In genomic region chr11:77606835-77607537, GRCm38 (mm10) we compare ENCODE assay signal across 8 mouse cellular contexts. TPM values are rescaled to one million over a fixed set of nuclear protein-coding genes. Genes with fewer than 3 reads are reported as not detected.
DNase-seq lines count a peak whose midpoint lies in the region; ATAC-seq and TF ChIP-seq lines count a peak whose summit lies in the region.

No protein-coding gene starts in this region.

- WGBS in intestine, postnatal 0 days: 0% methylated on average over 33 of the region's 48 CpGs
- 1% methylated on average over 23 of the region's 48 CpGs for WGBS in midbrain, embryonic 16.5 days

- H3K9me3 ChIP-seq in intestine, postnatal 0 days (ENCODE audit: control insufficient read depth): no peaks in the 10 kb centered on the region
- no peaks in the 10 kb centered on the region for H3K9me3 ChIP-seq in midbrain, embryonic 16.5 days (replicated peaks; ENCODE audit: control insufficient read depth, low read length, poor library complexity, severe bottlenecking)

- H3K4me3 ChIP-seq in intestine, postnatal 0 days (ENCODE audit: low read depth, low read length): peak overlapping the region; percentile 100
- peak overlapping the region; percentile 100 for H3K4me3 ChIP-seq in midbrain, embryonic 16.5 days (ENCODE audit: low read depth, low read length)

- no peaks in the 10 kb centered on the region for H3K4me1 ChIP-seq in intestine, postnatal 0 days (replicated peaks; ENCODE audit: control insufficient read depth, insufficient read depth, low read length)
- peaks cover 30% of the 10 kb centered on the region for H3K4me1 ChIP-seq in midbrain, embryonic 16.5 days (ENCODE audit: control insufficient read depth, insufficient read depth, low read length)

- peak; percentile 65 for ATAC-seq in granulocyte monocyte progenitor cell, adult 5-6 weeks (replicated peaks; ENCODE audit: poor library complexity, severe bottlenecking)
- ATAC-seq in intestine, postnatal 0 days: peak; percentile 31
- ATAC-seq in midbrain, embryonic 16.5 days: peak; percentile 61

- H3K27ac ChIP-seq in intestine, postnatal 0 days (ENCODE audit: low read depth, low read length): peak overlapping the region; percentile 98
- H3K27ac ChIP-seq in midbrain, embryonic 16.5 days (ENCODE audit: low read length): peak overlapping the region; percentile 96

- no peaks in the 10 kb centered on the region for H3K36me3 ChIP-seq in intestine, postnatal 0 days (ENCODE audit: control insufficient read depth, insufficient read depth)
- no peaks in the 10 kb centered on the region for H3K36me3 ChIP-seq in midbrain, embryonic 16.5 days (ENCODE audit: control insufficient read depth, insufficient read depth, low read length)

- H3K4me2 ChIP-seq in intestine, postnatal 0 days (replicated peaks; ENCODE audit: low read depth): peak overlapping the region; percentile 75
- H3K4me2 ChIP-seq in midbrain, embryonic 16.5 days (ENCODE audit: low read length): peak overlapping the region; percentile 89

- H3K27me3 ChIP-seq in intestine, postnatal 0 days (replicated peaks; ENCODE audit: control insufficient read depth, insufficient read depth, low read length): no peaks in the 10 kb centered on the region
- no peaks in the 10 kb centered on the region for H3K27me3 ChIP-seq in midbrain, embryonic 16.5 days (ENCODE audit: control insufficient read depth, insufficient read depth, low read depth, low read length)

- no peak for TF ChIP-seq CTCF in intestine, postnatal 0 days (IDR thresholded peaks at IDR 0.05; ENCODE audit: low read depth)

- peak overlapping the region; percentile 100 for H3K9ac ChIP-seq in intestine, postnatal 0 days (ENCODE audit: low read depth, low read length)
- peak overlapping the region; percentile 99 for H3K9ac ChIP-seq in midbrain, embryonic 16.5 days (ENCODE audit: low read depth, low read length)

- peak; percentile 61 for DNase-seq in 3T3-L1 (ENCODE audit: low read depth, low spot score)
- peak; percentile 40 to 42 for DNase-seq in adrenal gland, adult 18-20 months (ENCODE audit: low spot score in 2 of 2)
- peak; percentile 64 for DNase-seq in embryo, embryonic 10.5 days (ENCODE audit: low spot score)
- DNase-seq in liver: peak; percentile 51
- peak; percentile 28 to 53 for DNase-seq in spleen, postnatal 36 days (ENCODE audit: low spot score in 2 of 2)

RNA-seq across cellular contexts. Expression of gene Taok1, which starts 0.6 kb away (rescaled TPM):
- total RNA-seq in adrenal gland, adult 18-20 months (2021): 10 to 100 TPM; 47.6 to 51.3 TPM
- total RNA-seq in granulocyte monocyte progenitor cell, adult 5-6 weeks (2014; fragmentation: Nextera tagmentation): 22.9 and 23.6 TPM in 2 replicates
- total RNA-seq in granulocyte monocyte progenitor cell, adult 5-6 weeks (2017): 30.2 and 36.7 TPM in 2 replicates
- 8.6 and 9.3 TPM in 2 replicates for polyA plus RNA-seq in intestine, postnatal 0 days (2015; fragmentation: Nextera tagmentation; extraction: Ambion mirVana)
- polyA plus RNA-seq in midbrain, embryonic 16.5 days (2015; fragmentation: Nextera tagmentation; extraction: Ambion mirVana): 25.3 and 25.4 TPM in 2 replicates

Comparison
In these comparisons a context has a peak if more than half of its experiments do, and no peak if none do; other contexts are left out.
1. Peak in every context shown above with its lines: DNase-seq, ATAC-seq, H3K4me3 ChIP-seq and H3K27ac ChIP-seq.